Mouse (Mus musculus) forebrain, embryonic 11.5 days (tissue): ENCODE data around the gene AU041133. TPM values are rescaled to one million over a fixed set of nuclear protein-coding genes. Genes with fewer than 3 reads are reported as not detected.

Experiments used
- ATAC-seq: fragments of 200-750 bp; cut with Nextera tagmentation; replicated peaks from 2 replicates; pipeline ENCODE4 v1.8.0; 2017; ENCODE audit warnings: moderate TSS enrichment; ENCODE audit not compliant: low FRiP score
- DNase-seq: peaks from one replicate; pipeline ENCODE4 v3.0.0-alpha.2; 2017; ENCODE audit warnings: low spot score
- H3K27ac ChIP-seq: fragments of 300-500 bp; sonication (generic); 2 replicates; pipeline ENCODE4 v1.5.1; 2014; ENCODE audit warnings: low read depth, low read length
- H3K27me3 ChIP-seq: fragments of 300-500 bp; sonication (generic); 2 replicates; pipeline ENCODE4 v1.6.1; 2014; ENCODE audit warnings: mild to moderate bottlenecking, low read length, mixed read lengths; ENCODE audit not compliant: control insufficient read depth, insufficient read depth
- H3K36me3 ChIP-seq: fragments of 300-500 bp; sonication (generic); 2 replicates; pipeline ENCODE4 v1.6.1; 2014; ENCODE audit warnings: mild to moderate bottlenecking, low read length, moderate library complexity, mixed read lengths; ENCODE audit not compliant: control insufficient read depth, insufficient read depth
- H3K4me1 ChIP-seq: fragments of 300-500 bp; sonication (generic); replicated peaks from 2 replicates; pipeline ENCODE4 v1.6.1; 2014; ENCODE audit warnings: low read length, mixed read lengths; ENCODE audit not compliant: control insufficient read depth, insufficient read depth
- H3K4me2 ChIP-seq: fragments of 300-500 bp; sonication (generic); 2 replicates; pipeline ENCODE4 v1.6.1; 2014; ENCODE audit warnings: low read depth, mild to moderate bottlenecking, low read length, moderate library complexity, mixed read lengths; ENCODE audit not compliant: severe bottlenecking
- H3K4me3 ChIP-seq: fragments of 300-500 bp; sonication (generic); 2 replicates; pipeline ENCODE4 v1.5.1; 2014; ENCODE audit warnings: low read depth, low read length
- H3K9ac ChIP-seq: fragments of 300-500 bp; sonication (generic); 2 replicates; pipeline ENCODE4 v1.6.1; 2014; ENCODE audit warnings: low read length
- H3K9me3 ChIP-seq: fragments of 300-500 bp; sonication (generic); 2 replicates; pipeline ENCODE4 v1.6.1; 2016; ENCODE audit warnings: low read length, mixed read lengths; ENCODE audit not compliant: control insufficient read depth
- WGBS: fragments of 180-500 bp; shearing (Covaris S2); extraction: QIAGEN DNeasy Blood & Tissue Kit; methylation state at CpG from one replicate; pipeline ENCODE4 v1.1.7; 2014; 5-methylcytosine and 5-hydroxymethylcytosine counted together
- polyA plus RNA-seq: library from polyadenylated mRNA; unstranded; fragments of >200 nt; fragmentation: Nextera tagmentation; extraction: Ambion mirVana; gene quantifications from 2 replicates; pipeline ENCODE4 v1.2.1, GENCODE M21; 2014

Gene AU041133
- polyA plus RNA-seq, 1 experiment from 2014 or later = 6.0 TPM

DNA sequence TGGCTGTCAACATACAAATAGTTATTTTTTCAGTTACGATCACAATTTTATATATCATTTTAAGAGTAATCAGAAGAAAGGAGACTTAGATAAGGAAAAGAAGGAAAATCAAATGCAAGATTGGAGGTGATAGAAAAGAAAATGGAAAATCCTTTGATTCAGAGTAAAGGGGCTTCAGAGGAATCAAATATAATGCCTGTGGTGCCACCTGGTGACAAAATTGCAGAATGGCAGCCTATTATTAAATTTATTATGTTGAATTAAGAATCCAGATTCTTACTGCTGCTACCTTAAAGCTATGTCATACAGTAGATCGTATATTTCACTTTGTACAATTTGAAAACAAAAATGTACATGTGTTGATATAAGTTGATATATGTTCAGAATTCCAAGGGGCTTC, 43.0 kb downstream of the AU041133 start:
- WGBS = 58% methylated on average over 2 of the region's 2 CpGs

GRCm38 (mm10) chr10:82178257-82179064, 50.6 kb downstream of the AU041133 start:
- Histone ChIP-seq H3K27ac (peak overlapping the region; percentile 77), H3K9ac (peak overlapping the region; percentile 56), H3K9me3 (no peaks in the 10 kb centered on the region; the same call in 1 of the 2 replicates), H3K4me1 (no peaks in the 10 kb centered on the region), H3K4me3 (peak overlapping the region; percentile 65), H3K4me2 (peak overlapping the region; percentile 70), H3K27me3 (no peaks in the 10 kb centered on the region), H3K36me3 (no peaks in the 10 kb centered on the region)
- WGBS = 7% methylated on average over 47 of the region's 47 CpGs
- ATAC-seq (peak; percentile 100), DNase-seq (peak; percentile 91)

More for the DNA sequence above, 43.0 kb downstream of the AU041133 start:
- Histone ChIP-seq H3K9me3 (peaks cover 4% of the 10 kb centered on the region), H3K4me3 (no peak overlapping the region), H3K9ac (no peak overlapping the region), H3K4me1 (no peaks in the 10 kb centered on the region), H3K27ac (no peak overlapping the region), H3K27me3 (no peaks in the 10 kb centered on the region), H3K4me2 (no peak overlapping the region), H3K36me3 (no peaks in the 10 kb centered on the region)
- ATAC-seq = no peak
- DNase-seq = no peak

Other genes starting within 250 kb of the AU041133 start
- 5.6 and 5.8 TPM in 2 replicates for gene Zfp781, start 197.5 kb upstream of the AU041133 start, polyA plus RNA-seq
- gene Zfp873, start 79.9 kb upstream of the AU041133 start, polyA plus RNA-seq = 16.7 and 17.1 TPM in 2 replicates
- gene BC024063, start 44.7 kb upstream of the AU041133 start, polyA plus RNA-seq = 5.4 and 6.0 TPM in 2 replicates
- gene Zfp938, start 113.3 kb downstream of the AU041133 start, polyA plus RNA-seq = 16.4 and 17.3 TPM in 2 replicates
- gene 4932415D10Rik, start 188.6 kb downstream of the AU041133 start, polyA plus RNA-seq = not detected in 2 replicates
- 8.0 and 9.8 TPM in 2 replicates for gene Gm4924, start 226.2 kb downstream of the AU041133 start, polyA plus RNA-seq